Mouse (Mus musculus) ES-E14 (cell line): Measurements from ENCODE around the gene Trnau1ap.
"Not testable (repeated sequence)": the region's sequence is repeated elsewhere in the genome, so short reads cannot be mapped to it uniquely, and the experiment has no call there.

Experiments
- CHD2 ChIP-seq: IDR thresholded peaks from 2 replicates; pipeline ENCODE4 v1.6.1; 2014; ENCODE audit warnings: mild to moderate bottlenecking, low read depth, low read length, inconsistent platforms
- HCFC1 ChIP-seq: IDR thresholded peaks from 2 replicates; pipeline ENCODE4 v1.6.1; 2012; ENCODE audit warnings: low read length, inconsistent platforms, borderline replicate concordance; ENCODE audit not compliant: insufficient read depth
- MAFK ChIP-seq: IDR thresholded peaks from 2 replicates; pipeline ENCODE4 v1.6.1; 2014; ENCODE audit warnings: mild to moderate bottlenecking, low read depth, low read length, inconsistent platforms; ENCODE audit not compliant: insufficient read depth
- ZNF384 ChIP-seq: IDR thresholded peaks from 2 replicates; pipeline ENCODE4 v1.6.1; 2012; ENCODE audit warnings: low read depth, low read length, inconsistent platforms

DNA sequence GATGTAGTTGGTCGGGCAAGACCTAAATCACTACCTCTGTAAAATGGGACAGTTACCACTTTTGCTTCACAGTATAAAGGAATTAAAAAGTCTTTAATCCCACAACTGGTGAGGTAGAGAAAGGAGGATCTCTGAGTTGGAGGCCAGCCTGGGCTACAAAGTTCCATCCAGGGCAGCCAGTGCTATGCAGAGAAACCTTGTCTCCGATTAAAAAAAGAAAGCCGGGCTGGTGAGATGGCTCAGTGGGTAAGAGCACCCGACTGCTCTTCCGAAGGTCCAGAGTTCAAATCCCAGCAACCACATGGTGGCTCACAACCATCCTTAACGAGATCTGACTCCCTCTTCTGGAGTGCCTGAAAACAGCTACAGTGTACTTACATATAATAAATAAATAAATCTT is 25.9 kb downstream of the Trnau1ap start:
- TF ChIP-seq HCFC1, MAFK, CHD2, ZNF384: not testable (repeated sequence)
